Mouse (Mus musculus): ENCODE results near the gene Blvra. TPM values are rescaled to one million over a fixed set of nuclear protein-coding genes. Genes with fewer than 3 reads are reported as not detected.
"Not testable (repeated sequence)": the region's sequence is repeated elsewhere in the genome, so short reads cannot be mapped to it uniquely, and the experiment has no call there.

Blvra gene
- total RNA-seq (2015) (37.0 and 38.7 TPM in 2 replicates), total RNA-seq (2017) (30.9 and 42.2 TPM in 2 replicates)

GRCm38 (mm10) chr2:127070435-127070841, at the start of gene Blvra:
Blvra (plus strand) TSS chr2:127070665.
- ATAC-seq (replicated peaks; ENCODE audit: poor library complexity): peak; percentile 100

GRCm38 (mm10) chr2:127035006-127035605, 35.4 kb upstream of the Blvra start:
- ATAC-seq (replicated peaks; ENCODE audit: poor library complexity): no peak

GRCm38 (mm10) chr2:127037299-127037698, 33.2 kb upstream of the Blvra start:
- ATAC-seq (replicated peaks; ENCODE audit: poor library complexity): no peak

GRCm38 (mm10) chr2:127061471-127061870, 9.0 kb upstream of the Blvra start:
- ATAC-seq (replicated peaks; ENCODE audit: poor library complexity): no peak

- ATAC-seq (replicated peaks; ENCODE audit: poor library complexity): no peak
Measured at GRCm38 (mm10) chr2:127068806-127069205, 1.7 kb upstream of the Blvra start.

- peak; percentile 23; the same call in 1 of the 2 replicates for ATAC-seq (replicated peaks; ENCODE audit: poor library complexity)
Measured at GRCm38 (mm10) chr2:127069781-127070434, 557 bp upstream of the Blvra start.

- ATAC-seq (replicated peaks; ENCODE audit: poor library complexity): no peak
Measured at GRCm38 (mm10) chr2:127070879-127071278, 414 bp downstream of the Blvra start.

GRCm38 (mm10) chr2:127074116-127074515, 3.7 kb downstream of the Blvra start:
- ATAC-seq (replicated peaks; ENCODE audit: poor library complexity): no peak

GRCm38 (mm10) chr2:127077611-127078010, 7.1 kb downstream of the Blvra start:
- no peak for ATAC-seq (replicated peaks; ENCODE audit: poor library complexity)

- not testable (repeated sequence) for ATAC-seq (replicated peaks; ENCODE audit: poor library complexity)
Measured at GRCm38 (mm10) chr2:127079066-127079465, 8.6 kb downstream of the Blvra start.

- peak; percentile 83 for ATAC-seq (replicated peaks; ENCODE audit: poor library complexity)
Measured at GRCm38 (mm10) chr2:127079881-127080590, 9.6 kb downstream of the Blvra start.

- peak; percentile 75 for ATAC-seq (replicated peaks; ENCODE audit: poor library complexity)
Measured at GRCm38 (mm10) chr2:127080591-127081218, 10.2 kb downstream of the Blvra start.

- ATAC-seq (replicated peaks; ENCODE audit: poor library complexity): peak; percentile 48
Measured at GRCm38 (mm10) chr2:127086235-127086634, 15.8 kb downstream of the Blvra start.

GRCm38 (mm10) chr2:127090151-127090550, 19.7 kb downstream of the Blvra start:
- ATAC-seq (replicated peaks; ENCODE audit: poor library complexity): not testable (repeated sequence)

- ATAC-seq (replicated peaks; ENCODE audit: poor library complexity): no peak
Measured at GRCm38 (mm10) chr2:127092000-127092399, 21.5 kb downstream of the Blvra start.

- ATAC-seq (replicated peaks; ENCODE audit: poor library complexity): no peak
Measured at GRCm38 (mm10) chr2:127108986-127109385, 38.5 kb downstream of the Blvra start.

GRCm38 (mm10) chr2:127121591-127122235, 51.2 kb downstream of the Blvra start:
- ATAC-seq (replicated peaks; ENCODE audit: poor library complexity): no peak

- ATAC-seq (replicated peaks; ENCODE audit: poor library complexity): no peak
Measured at GRCm38 (mm10) chr2:127128926-127129325, 58.5 kb downstream of the Blvra start.

- ATAC-seq (replicated peaks; ENCODE audit: poor library complexity): no peak
Measured at GRCm38 (mm10) chr2:127131353-127131752, 60.9 kb downstream of the Blvra start.

- peak; percentile 79 for ATAC-seq (replicated peaks; ENCODE audit: poor library complexity)
Measured at GRCm38 (mm10) chr2:127133621-127134461, 63.4 kb downstream of the Blvra start, which contains the start of gene Ncaph. Ncaph (minus strand) TSS chr2:127133954.
